Mouse (Mus musculus) heart, adult 11 months (tissue): ENCODE results near the gene Defa20.
"Not testable (repeated sequence)": the region's sequence is repeated elsewhere in the genome, so short reads cannot be mapped to it uniquely, and the experiment has no call there.

Experiments used
- DNase-seq: peaks from one replicate; pipeline ENCODE4 v3.0.0; 2022

Gene Defa20

DNA sequence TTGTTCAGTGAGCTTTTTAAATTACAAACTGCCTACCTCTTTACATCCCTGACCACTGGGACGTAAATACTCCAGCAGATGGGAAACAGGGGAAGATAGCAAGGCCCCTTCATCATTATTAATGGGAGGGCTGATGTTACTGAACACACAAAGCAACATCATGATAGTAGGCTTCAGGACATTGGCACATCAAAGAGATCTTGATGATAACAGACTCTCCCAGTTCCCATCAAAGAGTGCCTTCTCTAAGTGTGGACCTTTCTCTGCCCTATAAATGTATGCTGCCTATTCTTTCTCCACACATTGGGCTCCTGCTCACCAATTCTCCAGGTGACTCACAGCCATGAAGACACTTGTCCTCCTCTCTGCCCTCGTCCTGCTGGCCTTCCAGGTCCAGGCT is at the start of gene Defa20:
Defa20 (plus strand) TSS at position 301 of the 400 bp plus-strand sequence.
- not testable (repeated sequence) for DNase-seq

DNA sequence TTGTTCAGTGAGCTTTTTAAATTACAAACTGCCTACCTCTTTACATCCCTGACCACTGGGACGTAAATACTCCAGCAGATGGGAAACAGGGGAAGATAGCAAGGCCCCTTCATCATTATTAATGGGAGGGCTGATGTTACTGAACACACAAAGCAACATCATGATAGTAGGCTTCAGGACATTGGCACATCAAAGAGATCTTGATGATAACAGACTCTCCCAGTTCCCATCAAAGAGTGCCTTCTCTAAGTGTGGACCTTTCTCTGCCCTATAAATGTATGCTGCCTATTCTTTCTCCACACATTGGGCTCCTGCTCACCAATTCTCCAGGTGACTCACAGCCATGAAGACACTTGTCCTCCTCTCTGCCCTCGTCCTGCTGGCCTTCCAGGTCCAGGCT is 19.7 kb downstream of the Defa20 start, which contains the start of gene Defa32:
Defa32 (plus strand) TSS at position 301 of the 400 bp plus-strand sequence.
- DNase-seq, result not testable (repeated sequence)
